Mouse (Mus musculus) layer of hippocampus, postnatal 25 days (tissue): ENCODE data around the gene Lpp. TPM values are rescaled to one million over a fixed set of nuclear protein-coding genes. Genes with fewer than 3 reads are reported as not detected.
A peak's percentile ranks its signal among the peaks of the same experiment; 100 is the strongest.

ENCODE experiments used
- DNase-seq, 2 experiments: peaks; one replicate each; pipeline ENCODE4 v3.0.0; 2022; ENCODE audit warnings: mixed read lengths in 2 of 2, low spot score in 1 of 2; ENCODE audit errors: extremely low spot score in 1 of 2
- total RNA-seq, 2 experiments: library from RNA; stranded (reverse); gene quantifications; 2 replicates each; pipeline ENCODE4 v1.2.3; 2021

The Lpp gene
- total RNA-seq, 2 experiments from 2014 or later = 7.2 to 8.6 TPM

- no peak for DNase-seq
Measured at GRCm38 (mm10) chr16:24949265-24949664, 556.0 kb downstream of the Lpp start.

- no peak for DNase-seq
Measured at GRCm38 (mm10) chr16:24950112-24950743, 556.9 kb downstream of the Lpp start.

- DNase-seq = no peak
Measured at GRCm38 (mm10) chr16:24951909-24952308, 558.6 kb downstream of the Lpp start.

- DNase-seq = no peak
Measured at GRCm38 (mm10) chr16:24955054-24955453, 561.7 kb downstream of the Lpp start.

- DNase-seq = no peak
Measured at GRCm38 (mm10) chr16:24958661-24959060, 565.4 kb downstream of the Lpp start.

- DNase-seq = no peak
Measured at GRCm38 (mm10) chr16:24960901-24961806, 567.8 kb downstream of the Lpp start.

- DNase-seq = no peak
Measured at GRCm38 (mm10) chr16:24964311-24964710, 571.0 kb downstream of the Lpp start.

GRCm38 (mm10) chr16:24965091-24965490 is 571.8 kb downstream of the Lpp start:
- no peak for DNase-seq

- no peak for DNase-seq
Measured at GRCm38 (mm10) chr16:24966460-24966859, 573.2 kb downstream of the Lpp start.

GRCm38 (mm10) chr16:24973009-24973631 is 579.8 kb downstream of the Lpp start:
- no peak for DNase-seq

- no peak for DNase-seq
Measured at GRCm38 (mm10) chr16:24977771-24978170, 584.5 kb downstream of the Lpp start.

- no peak for DNase-seq
Measured at GRCm38 (mm10) chr16:24978226-24978625, 584.9 kb downstream of the Lpp start.

GRCm38 (mm10) chr16:24979391-24979790 is 586.1 kb downstream of the Lpp start:
- DNase-seq = no peak

- no peak for DNase-seq
Measured at GRCm38 (mm10) chr16:24982828-24983227, 589.5 kb downstream of the Lpp start.

- DNase-seq = no peak
Measured at GRCm38 (mm10) chr16:24990331-24990730, 597.0 kb downstream of the Lpp start.

- peak in 1 of 2 experiments; percentile 24 for DNase-seq
Measured at GRCm38 (mm10) chr16:24991059-24991541, 597.8 kb downstream of the Lpp start.

- DNase-seq = no peak
Measured at GRCm38 (mm10) chr16:24991995-24992394, 598.7 kb downstream of the Lpp start.

- no peak for DNase-seq
Measured at GRCm38 (mm10) chr16:24992494-24992893, 599.2 kb downstream of the Lpp start.

GRCm38 (mm10) chr16:25010980-25011877 is 617.9 kb downstream of the Lpp start:
- no peak for DNase-seq

- no peak for DNase-seq
Measured at GRCm38 (mm10) chr16:25012938-25013337, 619.6 kb downstream of the Lpp start.
